Mouse (Mus musculus) layer of hippocampus, adult 8-10 months (tissue): ENCODE results near the gene Kalrn. TPM values are rescaled to one million over a fixed set of nuclear protein-coding genes. Genes with fewer than 3 reads are reported as not detected.
A peak's percentile ranks its signal among the peaks of the same experiment; 100 is the strongest.

Experiments used
- DNase-seq, 2 experiments: peaks; one replicate each; pipeline ENCODE4 v3.0.0; 2022; ENCODE audit warnings: low spot score in 2 of 2
- total RNA-seq, 4 experiments: library from RNA; stranded (reverse); gene quantifications; 2 replicates each; pipeline ENCODE4 v1.2.4; 2022

Gene Kalrn
- total RNA-seq, 4 experiments from 2014 or later, result 495 to 557 (median 508) TPM

DNA sequence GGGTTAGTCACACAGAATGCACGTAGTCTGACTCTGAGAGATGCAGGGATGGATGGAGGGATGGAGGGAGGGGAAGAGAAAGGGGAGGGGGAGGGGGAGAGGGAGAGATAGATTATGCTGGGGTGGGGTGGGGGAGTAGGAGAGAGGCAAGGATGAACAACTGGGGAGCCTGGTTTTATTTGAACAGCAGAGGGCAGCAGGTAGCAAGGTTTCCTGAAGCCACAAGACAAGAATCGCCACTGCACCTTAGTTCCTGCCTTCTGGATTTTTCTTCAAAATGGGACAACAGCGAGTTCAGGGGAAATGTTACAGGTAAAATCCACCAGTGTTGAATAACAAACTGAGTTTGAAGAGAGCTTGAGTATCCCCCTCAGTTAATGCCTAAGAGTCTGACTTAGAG lies 573.9 kb downstream of the Kalrn start:
- DNase-seq, result peak in 1 of 2 experiments; percentile 45

DNA sequence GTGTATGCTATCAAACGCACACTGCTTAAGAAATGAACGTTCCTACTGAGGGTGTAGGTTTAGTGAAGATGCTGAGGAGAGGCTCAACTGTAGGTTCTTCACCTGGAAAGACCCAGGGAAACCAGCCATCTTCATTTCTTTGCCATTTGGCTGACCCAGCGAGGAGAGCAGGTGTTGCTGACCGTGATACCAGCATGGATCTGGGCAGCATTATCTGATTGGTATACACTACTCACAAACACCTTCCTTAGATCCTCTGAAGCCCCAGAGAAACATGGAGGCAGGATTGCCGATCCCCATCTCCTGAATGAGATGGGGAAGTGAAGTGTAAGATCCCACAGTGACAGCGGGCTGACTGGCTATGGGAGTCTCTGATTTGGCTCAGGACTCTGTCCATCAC lies 575.3 kb downstream of the Kalrn start:
- DNase-seq, result no peak

GRCm38 (mm10) chr16:33996030-33996429 lies 577.3 kb downstream of the Kalrn start:
- peak in 1 of 2 experiments; percentile 51 for DNase-seq

GRCm38 (mm10) chr16:33995496-33995895 lies 577.8 kb downstream of the Kalrn start:
- no peak for DNase-seq

DNA sequence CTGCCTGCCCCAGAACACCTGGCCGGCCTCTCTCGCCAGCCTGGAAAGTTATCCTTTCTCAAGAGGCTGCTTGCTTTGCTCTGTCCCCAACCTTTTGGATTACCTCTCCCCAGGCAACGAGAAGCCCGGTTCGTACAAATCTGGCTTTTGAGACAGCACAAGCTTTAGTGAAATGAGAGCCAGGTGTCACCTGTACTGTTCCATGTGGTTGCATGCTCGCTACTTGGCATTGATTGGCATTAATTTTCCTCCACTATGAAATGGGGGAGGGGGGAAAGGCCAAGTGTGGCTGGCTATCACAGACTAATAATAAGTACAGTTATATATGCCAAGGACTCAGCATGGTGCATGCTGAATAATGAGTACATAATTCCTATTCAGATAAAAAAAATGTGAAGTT lies 579.0 kb downstream of the Kalrn start:
- DNase-seq, result no peak

GRCm38 (mm10) chr16:33990712-33991111 lies 582.6 kb downstream of the Kalrn start:
- no peak for DNase-seq

DNA sequence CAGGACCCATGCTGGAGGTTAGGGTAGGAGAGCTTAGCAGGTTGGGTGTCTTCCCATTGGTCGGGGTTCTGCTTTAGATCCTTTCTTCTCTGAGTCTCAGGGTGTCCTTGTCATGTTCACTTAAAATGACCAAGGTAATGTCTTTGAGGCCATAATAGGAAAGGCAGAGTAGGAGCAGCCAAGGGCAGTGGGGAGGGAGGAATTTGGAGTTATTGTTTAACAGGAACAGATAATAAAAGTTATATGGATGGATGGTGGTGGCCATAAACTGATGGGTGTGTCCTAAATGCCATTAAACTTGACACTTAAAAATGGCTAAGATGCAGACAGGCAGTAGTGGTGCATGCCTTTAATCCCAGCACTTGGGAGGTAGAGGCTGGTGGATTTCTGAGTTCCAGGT lies 584.2 kb downstream of the Kalrn start:
- no peak for DNase-seq

GRCm38 (mm10) chr16:33988358-33989012 lies 584.8 kb downstream of the Kalrn start:
- DNase-seq, result peak in 1 of 2 experiments; percentile 52

DNA sequence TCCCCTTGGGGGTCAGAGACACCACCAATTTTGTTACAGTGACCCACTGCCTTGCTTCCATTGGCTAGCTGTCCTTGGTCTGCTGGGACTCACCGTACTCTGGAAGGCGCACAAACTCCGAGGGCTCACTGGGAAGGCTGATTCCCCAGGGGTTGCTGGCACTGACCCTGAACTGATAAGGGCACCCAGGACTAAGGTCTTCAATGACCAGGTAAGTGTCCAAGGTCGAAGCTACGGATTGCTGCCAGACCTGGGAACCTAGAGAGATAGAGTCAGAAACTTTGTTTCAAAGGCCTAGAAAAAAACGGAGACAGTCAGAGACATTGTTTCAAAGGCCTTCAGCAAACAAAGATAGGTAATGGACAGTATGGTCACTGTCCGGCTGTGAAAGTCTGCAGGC lies 586.3 kb downstream of the Kalrn start:
- no peak for DNase-seq

DNA sequence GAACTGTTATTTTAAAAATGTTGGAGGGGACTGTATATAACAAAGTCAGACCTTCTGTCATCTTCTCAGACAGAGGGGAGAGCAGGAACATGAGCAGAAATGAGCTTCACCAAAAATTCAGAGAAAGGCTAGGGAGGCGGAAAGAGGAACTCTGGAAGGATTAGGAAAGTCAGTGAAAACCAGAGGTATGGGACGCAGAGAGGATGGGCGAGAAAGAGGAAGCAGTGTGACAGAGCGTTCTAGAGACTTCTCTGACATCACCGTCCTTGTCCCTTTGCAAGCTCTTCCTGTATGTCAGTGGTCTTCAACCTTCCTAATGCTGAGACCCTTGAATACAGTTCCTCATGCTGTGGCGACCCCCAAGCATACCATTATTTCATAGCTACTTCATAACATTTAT lies 588.0 kb downstream of the Kalrn start:
- DNase-seq, result no peak

DNA sequence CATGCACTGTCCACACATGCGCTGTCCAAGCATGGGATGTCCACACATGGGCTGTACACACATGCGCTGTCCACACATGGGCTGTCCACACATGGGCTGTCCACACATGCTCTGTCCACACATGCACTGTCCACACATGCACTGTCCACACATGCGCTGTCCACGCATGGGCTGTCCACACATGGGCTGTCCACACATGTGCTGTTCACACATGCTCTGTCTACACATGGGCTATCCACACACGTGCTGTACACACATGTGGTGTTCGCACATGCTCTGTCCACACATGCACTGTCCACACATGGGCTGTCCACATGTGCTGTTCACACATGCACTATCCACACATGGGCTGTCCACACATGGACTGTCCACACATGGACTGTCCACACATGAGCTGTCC lies 589.6 kb downstream of the Kalrn start:
- DNase-seq, result no peak

- DNase-seq, result no peak
Measured at GRCm38 (mm10) chr16:33979855-33980254, 593.5 kb downstream of the Kalrn start.

- no peak for DNase-seq
Measured at GRCm38 (mm10) chr16:33967283-33967640, 606.1 kb downstream of the Kalrn start.

- peak; percentile 67 to 81 for DNase-seq
Measured at GRCm38 (mm10) chr16:33966538-33967282, 606.6 kb downstream of the Kalrn start, which contains the start of gene Umps. Gene Umps, minus strand, starts transcription at chr16:33967038.

DNA sequence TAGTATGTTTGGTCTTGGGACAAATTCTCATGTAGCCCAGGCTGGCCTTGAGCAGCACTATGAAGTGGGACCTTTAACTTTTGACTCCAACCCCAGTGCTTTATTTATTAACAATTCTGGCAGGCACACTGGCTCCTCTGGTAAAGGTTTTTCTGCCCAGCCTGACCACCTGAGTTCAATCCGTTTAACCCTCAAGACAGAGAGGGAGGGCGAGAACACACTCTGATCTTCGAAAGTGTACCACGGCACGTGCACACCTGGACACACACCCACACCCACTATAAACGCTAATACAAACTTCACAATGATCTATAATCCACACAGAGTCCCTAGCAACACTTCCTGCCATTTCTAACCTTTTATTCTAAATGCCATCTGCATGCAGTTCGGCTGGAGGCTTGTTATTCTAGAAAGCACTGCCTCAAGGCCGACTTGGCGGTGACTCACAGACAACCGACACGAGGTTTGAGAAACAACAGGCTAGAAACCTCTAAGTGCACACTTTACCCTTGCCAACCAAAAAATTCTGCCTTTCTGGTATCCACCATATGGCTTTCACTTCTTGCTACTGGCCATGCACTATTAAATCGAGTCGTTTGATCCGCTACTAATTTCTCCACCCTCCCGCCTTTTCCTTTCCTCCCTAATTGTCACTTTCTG lies 607.3 kb downstream of the Kalrn start:
- no peak for DNase-seq

DNA sequence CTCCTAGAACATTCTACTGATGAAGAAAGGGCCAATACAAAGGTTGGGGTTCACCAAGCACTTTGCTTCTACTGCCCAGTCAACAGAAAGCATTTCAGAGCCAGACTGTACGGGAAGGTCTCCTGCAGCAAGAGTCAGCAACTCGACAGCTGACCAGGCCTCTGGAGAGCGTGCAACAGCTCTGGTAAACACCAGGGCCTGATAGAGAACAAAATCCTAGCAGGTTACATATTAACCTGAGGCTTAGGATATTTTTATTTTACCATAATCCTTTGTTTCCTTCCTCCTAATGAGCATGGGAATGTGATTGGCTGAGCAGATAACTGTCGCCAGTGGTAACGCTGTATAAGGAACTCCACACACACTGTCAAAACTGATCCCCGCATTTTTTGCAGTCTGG lies 609.8 kb downstream of the Kalrn start:
- DNase-seq, result no peak

- no peak for DNase-seq
Measured at GRCm38 (mm10) chr16:33954793-33955192, 618.5 kb downstream of the Kalrn start.

DNA sequence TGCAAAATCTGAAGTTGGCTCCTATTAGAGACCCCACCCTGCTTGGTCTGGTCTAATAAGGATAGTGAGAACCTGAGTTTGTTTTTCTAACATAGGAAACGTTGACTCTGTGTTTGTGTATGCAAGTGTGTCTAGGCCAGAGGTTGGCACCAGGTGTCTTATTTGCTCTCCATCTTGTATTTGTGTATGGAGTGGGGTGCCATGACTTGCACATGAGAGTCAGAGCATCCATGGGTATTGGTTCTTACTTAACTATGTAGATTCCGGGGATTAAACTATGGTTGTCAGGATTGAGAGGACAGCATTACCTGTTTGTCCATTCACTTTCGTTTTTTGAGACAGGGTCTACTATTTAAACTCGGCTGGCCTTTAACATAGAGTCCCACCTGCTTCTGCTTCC lies 620.3 kb downstream of the Kalrn start:
- DNase-seq, result no peak

- peak; percentile 55 to 82 for DNase-seq
Measured at GRCm38 (mm10) chr16:33950830-33951229, 622.5 kb downstream of the Kalrn start.

GRCm38 (mm10) chr16:33950386-33950785 lies 622.9 kb downstream of the Kalrn start:
- no peak for DNase-seq

DNA sequence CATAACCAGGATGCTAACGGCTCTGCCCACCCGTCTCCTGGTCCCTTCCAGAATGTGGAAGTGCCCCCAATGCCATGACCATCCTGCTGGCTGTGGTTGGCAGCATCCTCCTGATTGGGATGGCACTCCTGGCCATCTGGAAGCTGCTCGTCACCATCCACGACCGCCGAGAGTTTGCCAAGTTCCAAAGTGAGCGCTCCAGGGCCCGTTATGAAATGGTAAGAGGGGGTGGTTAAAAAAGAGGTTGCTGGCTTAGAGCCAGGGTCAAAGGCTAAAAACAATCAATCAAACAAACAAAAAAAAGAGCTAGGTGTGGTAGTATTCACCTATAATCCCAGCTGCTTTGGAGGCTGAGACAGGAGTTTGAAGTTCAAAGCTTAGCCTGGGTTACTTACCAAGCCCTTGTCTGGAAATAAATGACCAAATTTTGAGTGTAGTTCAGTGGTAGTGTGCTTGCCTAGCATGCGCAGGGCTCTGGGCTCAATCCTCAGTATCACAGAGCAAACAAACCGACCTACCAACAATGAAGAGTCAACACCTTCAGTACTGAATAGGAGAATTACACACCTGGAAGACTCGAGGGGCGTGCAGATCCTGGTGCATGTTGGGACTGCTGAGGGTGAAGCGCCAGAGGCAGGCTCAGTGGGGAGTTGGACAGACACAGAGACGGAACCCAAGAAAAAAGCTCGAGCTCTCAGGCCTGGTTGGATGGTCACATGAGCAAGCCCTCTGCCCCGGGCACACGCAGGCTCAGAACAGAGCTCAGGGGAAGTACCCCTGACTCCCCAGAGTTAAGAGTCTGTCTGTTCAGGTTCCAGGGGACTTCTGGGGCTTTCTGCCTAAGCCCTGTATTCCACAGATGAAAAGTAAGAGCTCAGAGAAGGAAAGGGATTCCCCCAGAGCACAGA lies 625.4 kb downstream of the Kalrn start:
- no peak for DNase-seq
